Mouse (Mus musculus) liver, embryonic 12.5 days (tissue): Measurements from ENCODE around the gene Gm8267. TPM values are rescaled to one million over a fixed set of nuclear protein-coding genes. Genes with fewer than 3 reads are reported as not detected.
"Not testable (repeated sequence)": the region's sequence is repeated elsewhere in the genome, so short reads cannot be mapped to it uniquely, and the experiment has no call there.

Experiments
- ATAC-seq: fragments of 200-750 bp; cut with Nextera tagmentation; 2 replicates; pipeline ENCODE4 v1.8.0; 2017; ENCODE audit warnings: moderate number of reproducible peaks, mild to moderate bottlenecking, moderate library complexity
- H3K27ac ChIP-seq: fragments of 300-500 bp; sonication (generic); 2 replicates; pipeline ENCODE4 v1.5.1; 2016; ENCODE audit warnings: mild to moderate bottlenecking
- H3K27me3 ChIP-seq: fragments of 300-500 bp; sonication (generic); replicated peaks from 2 replicates; pipeline ENCODE4 v1.6.1; 2016; ENCODE audit warnings: mild to moderate bottlenecking, moderate library complexity
- H3K36me3 ChIP-seq: fragments of 300-500 bp; sonication (generic); 2 replicates; pipeline ENCODE4 v1.6.1; 2016; ENCODE audit warnings: mild to moderate bottlenecking, moderate library complexity
- H3K4me1 ChIP-seq: fragments of 300-500 bp; sonication (generic); 2 replicates; pipeline ENCODE4 v1.6.1; 2016
- H3K4me2 ChIP-seq: fragments of 300-500 bp; sonication (generic); 2 replicates; pipeline ENCODE4 v1.6.1; 2016; ENCODE audit warnings: mild to moderate bottlenecking, moderate library complexity
- H3K4me3 ChIP-seq: fragments of 300-500 bp; sonication (generic); 2 replicates; pipeline ENCODE4 v1.5.1; 2016; ENCODE audit warnings: mild to moderate bottlenecking, moderate library complexity
- H3K9ac ChIP-seq: fragments of 300-500 bp; sonication (generic); 2 replicates; pipeline ENCODE4 v1.6.1; 2016; ENCODE audit warnings: mild to moderate bottlenecking, moderate library complexity
- H3K9me3 ChIP-seq: fragments of 300-500 bp; sonication (generic); replicated peaks from 2 replicates; pipeline ENCODE4 v1.6.1; 2016; ENCODE audit warnings: mild to moderate bottlenecking, moderate library complexity
- WGBS: fragments of 180-500 bp; shearing (Covaris S2); methylation state at CpG from one replicate; pipeline ENCODE4 v1.1.7; 2016; ENCODE audit not compliant: insufficient replicate concordance; 5-methylcytosine and 5-hydroxymethylcytosine counted together
- polyA plus RNA-seq: library from polyadenylated mRNA; unstranded; fragments of >200 nt; fragmentation: Nextera tagmentation; extraction: Ambion mirVana; gene quantifications from 2 replicates; pipeline ENCODE4 v1.2.1, GENCODE M21; 2016

Gene Gm8267
- not detected in 2 replicates for polyA plus RNA-seq

- Histone ChIP-seq H3K4me1 (no peaks in the 10 kb centered on the region), H3K4me3 (no peak within 1 kb of the TSS), H3K9me3 (no peaks in the 10 kb centered on the region), H3K27me3 (no peaks in the 10 kb centered on the region), H3K9ac (no peak within 1 kb of the TSS), H3K4me2 (no peak within 1 kb of the TSS), H3K36me3 (no peaks in the 10 kb centered on the region), H3K27ac (no peak within 1 kb of the TSS)
- ATAC-seq, result no peak
- WGBS, result 63% methylated on average over 3 of the region's 3 CpGs
Measured at GRCm38 (mm10) chr14:44750240-44750639, at the start of gene Gm8267. Gene Gm8267 (minus strand): TSS chr14:44750340.

- not testable (repeated sequence) for H3K4me2 ChIP-seq, H3K9ac ChIP-seq, H3K36me3 ChIP-seq, ATAC-seq, H3K4me3 ChIP-seq, H3K9me3 ChIP-seq, H3K27me3 ChIP-seq, H3K4me1 ChIP-seq, H3K27ac ChIP-seq
- WGBS, result 40% methylated on average over 2 of the region's 2 CpGs
Measured at GRCm38 (mm10) chr14:44789537-44790382, 39.6 kb upstream of the Gm8267 start.

GRCm38 (mm10) chr14:44742789-44743188 lies 7.4 kb downstream of the Gm8267 start:
- ATAC-seq, result not testable (repeated sequence)

GRCm38 (mm10) chr14:44730711-44731110 lies 19.4 kb downstream of the Gm8267 start:
- H3K4me1 ChIP-seq, H3K36me3 ChIP-seq, H3K4me2 ChIP-seq, ATAC-seq, H3K27ac ChIP-seq, H3K9ac ChIP-seq, H3K27me3 ChIP-seq, H3K4me3 ChIP-seq, H3K9me3 ChIP-seq: not testable (repeated sequence)

More at GRCm38 (mm10) chr14:44742789-44743188, 7.4 kb downstream of the Gm8267 start:
- not testable (repeated sequence) for H3K36me3 ChIP-seq, H3K27me3 ChIP-seq, H3K9ac ChIP-seq, H3K4me3 ChIP-seq, H3K9me3 ChIP-seq, H3K27ac ChIP-seq, H3K4me2 ChIP-seq, H3K4me1 ChIP-seq
- 57% methylated on average over 1 of the region's 1 CpGs for WGBS

GRCm38 (mm10) chr14:44706356-44706755 lies 43.8 kb downstream of the Gm8267 start, which contains the start of gene Gm8257:
Gene Gm8257 (minus strand): TSS chr14:44706456.
- not testable (repeated sequence) for H3K36me3 ChIP-seq, ATAC-seq, H3K9ac ChIP-seq, H3K27ac ChIP-seq, H3K4me2 ChIP-seq, H3K27me3 ChIP-seq, H3K9me3 ChIP-seq, H3K4me3 ChIP-seq, H3K4me1 ChIP-seq
- WGBS, result 52% methylated on average over 3 of the region's 3 CpGs

Other genes starting within 250 kb of the Gm8267 start
- not detected in 2 replicates for gene Gm17093, start 232.1 kb downstream of the Gm8267 start, polyA plus RNA-seq
- not detected in 2 replicates for gene Gm8247, start 167.2 kb downstream of the Gm8267 start, polyA plus RNA-seq
- not detected in 2 replicates for gene Gm5624, start 122.4 kb downstream of the Gm8267 start, polyA plus RNA-seq
- gene Gm8257, start 43.9 kb downstream of the Gm8267 start, polyA plus RNA-seq, result not detected in 2 replicates
- not detected in 2 replicates for gene Ptgdr, start 109.0 kb upstream of the Gm8267 start, polyA plus RNA-seq
- gene Ptger2, start 237.9 kb upstream of the Gm8267 start, polyA plus RNA-seq, result 0.39 and 0.50 TPM in 2 replicates